Mouse (Mus musculus): ENCODE data around the gene Cd28.

Gene Cd28

DNA sequence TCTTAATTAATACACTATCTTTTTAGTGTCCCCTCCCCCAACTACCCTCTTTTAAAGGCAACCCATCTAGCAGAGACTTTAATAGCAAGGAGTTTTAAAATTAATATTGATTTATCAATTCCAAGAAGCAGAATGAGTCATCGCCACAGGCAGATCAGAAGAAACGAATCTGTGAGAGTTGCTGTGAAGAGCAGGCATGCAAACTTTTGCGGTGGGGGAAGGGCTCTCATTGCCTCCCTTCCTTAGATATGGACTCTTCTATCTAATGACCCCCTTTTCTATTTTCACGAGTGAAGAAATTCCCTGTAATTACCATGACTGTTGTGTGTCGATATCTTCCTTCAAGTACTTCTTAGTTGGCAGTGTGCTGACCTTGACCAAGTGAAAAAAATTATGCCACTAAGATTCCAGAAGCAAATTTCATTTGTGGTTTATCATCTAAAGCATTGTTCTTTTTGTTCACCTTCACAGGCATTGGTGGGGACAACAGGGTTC lies 32.8 kb downstream of the Cd28 start:
- peak in 1 of 2 experiments; percentile 68 for DNase-seq (ENCODE audit: inconsistent age in 2 of 2, low spot score in 1 of 2)

DNA sequence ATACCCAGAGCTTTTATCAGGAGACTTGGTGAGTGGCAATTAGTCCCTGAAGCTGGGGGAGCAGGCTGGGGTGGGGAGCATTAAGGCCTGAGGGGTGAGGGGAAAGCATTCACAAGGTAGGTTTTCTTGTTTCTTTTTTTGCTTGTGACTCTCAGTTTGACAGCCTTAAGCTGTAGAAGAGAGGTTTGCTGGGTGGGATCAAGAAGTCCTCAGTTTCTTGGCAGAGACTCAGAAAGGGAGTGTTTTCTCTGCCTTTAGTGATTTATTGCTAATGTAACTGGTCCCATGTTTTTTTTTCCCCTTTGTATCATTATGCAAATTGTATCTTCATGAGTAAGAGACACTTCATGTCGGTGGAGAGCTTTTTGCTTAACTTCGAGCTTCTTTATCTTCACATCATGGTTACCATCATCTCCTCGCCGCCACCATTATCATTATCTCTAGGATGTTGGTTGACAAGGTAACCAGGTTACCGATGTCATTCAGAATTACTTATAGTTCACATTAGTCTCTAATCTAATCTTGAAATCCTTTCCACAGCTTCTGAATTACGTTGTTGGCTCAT lies 33.7 kb downstream of the Cd28 start:
- no peak for DNase-seq (ENCODE audit: inconsistent age in 2 of 2, low spot score in 1 of 2)

DNA sequence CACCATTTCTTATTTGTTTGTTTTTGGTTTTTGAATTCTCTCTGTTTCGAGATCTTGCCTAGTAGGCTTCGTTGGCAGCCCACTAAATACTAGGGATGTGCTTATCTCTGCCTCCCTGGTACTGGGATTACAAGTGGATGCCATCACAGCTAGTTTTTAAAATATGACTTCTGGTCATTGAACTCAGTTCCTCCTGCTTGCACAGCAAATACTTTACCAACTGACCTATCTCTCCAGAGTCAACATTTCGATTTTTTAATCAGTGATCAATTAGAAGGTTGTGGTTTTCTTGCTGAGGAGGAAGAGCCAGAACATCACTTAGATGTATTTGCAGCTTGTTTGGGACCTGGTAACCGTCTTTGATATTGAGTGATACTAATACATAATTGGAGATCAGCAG lies 34.4 kb downstream of the Cd28 start:
- DNase-seq (ENCODE audit: inconsistent age in 2 of 2, low spot score in 1 of 2), result no peak

DNA sequence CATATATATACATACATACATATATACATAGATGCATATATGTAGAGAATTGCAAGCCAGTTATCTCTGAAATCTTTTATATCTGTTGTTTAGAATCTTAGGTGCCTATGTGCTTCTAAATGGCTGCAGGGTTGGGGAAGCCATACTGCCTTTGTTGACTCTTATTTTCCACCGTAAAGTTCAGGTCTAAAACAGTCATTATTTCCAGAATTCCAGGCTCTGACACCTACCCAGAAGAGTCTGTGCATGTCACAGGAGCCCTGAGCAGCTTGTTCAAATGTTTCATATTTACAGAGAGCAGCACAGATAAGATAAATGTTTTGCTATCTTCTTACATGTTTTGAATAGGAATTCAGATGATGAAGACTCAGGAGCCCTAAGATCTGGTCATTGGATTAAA lies 36.4 kb downstream of the Cd28 start:
- no peak for DNase-seq (ENCODE audit: inconsistent age in 2 of 2, low spot score in 1 of 2)

DNA sequence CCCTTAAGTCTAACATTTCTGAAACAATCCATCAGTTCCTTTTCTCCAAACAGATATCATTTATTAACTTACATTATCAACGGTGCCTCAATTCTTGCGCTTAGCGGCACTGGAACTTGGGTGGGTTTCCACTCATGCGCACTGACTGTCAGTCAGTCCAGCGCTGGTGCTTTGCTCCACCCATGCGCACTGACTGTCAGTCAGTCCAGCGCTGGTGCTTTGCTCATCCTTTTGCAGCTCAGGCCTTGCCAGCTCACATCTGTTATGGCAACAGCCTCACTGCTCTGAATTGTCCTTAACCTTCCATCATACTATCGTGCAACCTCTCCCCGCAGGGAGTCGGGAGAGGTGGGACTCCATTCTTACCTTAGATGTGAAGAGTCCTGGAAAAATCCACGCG lies 37.4 kb downstream of the Cd28 start:
- DNase-seq (ENCODE audit: inconsistent age in 2 of 2, low spot score in 1 of 2), result no peak

DNA sequence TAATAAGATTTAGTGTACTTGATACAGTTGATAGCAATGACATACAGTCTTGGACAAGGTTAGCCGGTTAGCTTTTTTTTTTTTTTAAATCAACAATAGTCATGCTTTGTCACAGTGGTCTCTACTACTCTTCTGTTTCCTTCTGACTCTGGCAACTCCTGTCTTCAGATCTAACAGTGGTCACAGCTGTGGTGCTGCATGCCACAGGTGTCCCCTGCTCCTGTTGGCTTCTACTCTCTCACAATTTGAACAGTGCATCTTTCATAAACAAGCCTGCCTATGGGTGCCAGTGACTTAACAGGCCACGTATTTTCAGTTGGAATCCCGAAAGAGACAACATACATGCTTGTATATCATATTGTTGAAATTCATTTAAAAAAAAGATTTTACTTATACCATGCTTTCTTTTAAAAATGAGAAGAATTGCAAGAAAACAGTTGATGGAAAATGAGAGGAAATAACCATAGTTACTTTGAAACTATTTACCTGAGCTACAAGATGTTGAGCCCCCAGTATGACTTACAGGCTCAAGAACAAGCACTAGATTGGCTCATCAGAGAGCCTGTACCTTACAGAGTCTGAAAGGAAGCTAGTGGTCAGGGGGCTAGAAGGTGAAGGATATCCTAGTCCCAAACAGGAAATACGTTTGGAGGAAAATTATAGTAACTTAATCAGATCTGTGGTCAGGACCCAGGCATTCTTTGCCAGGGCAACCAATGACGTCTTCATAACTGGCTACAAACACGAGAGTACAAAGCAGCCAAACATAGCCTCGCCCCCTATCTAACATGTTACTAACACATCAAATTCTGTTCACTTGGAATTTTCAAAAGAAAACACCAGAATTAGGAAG lies 39.0 kb downstream of the Cd28 start:
- no peak for DNase-seq (ENCODE audit: inconsistent age in 2 of 2, low spot score in 1 of 2)

DNA sequence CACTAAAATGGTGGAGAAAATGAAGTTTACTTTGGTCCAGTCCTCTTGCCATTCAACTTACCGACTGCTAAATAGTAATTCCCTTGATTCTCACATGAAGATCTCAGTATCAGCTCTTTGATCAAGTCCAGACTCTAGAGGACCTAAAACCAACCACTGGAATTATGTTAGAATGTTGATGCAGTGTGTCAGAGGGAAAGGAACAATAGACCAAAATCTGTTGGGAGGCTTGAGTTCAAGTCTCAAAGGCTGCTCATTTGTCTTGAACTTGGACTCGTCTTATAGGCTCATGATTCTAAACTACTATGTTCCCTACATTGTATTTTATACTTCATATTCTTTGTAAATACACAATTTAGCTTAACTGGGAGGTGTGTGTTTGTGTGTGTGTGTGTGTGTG lies 41.0 kb downstream of the Cd28 start:
- DNase-seq (ENCODE audit: inconsistent age in 2 of 2, low spot score in 1 of 2), result no peak

DNA sequence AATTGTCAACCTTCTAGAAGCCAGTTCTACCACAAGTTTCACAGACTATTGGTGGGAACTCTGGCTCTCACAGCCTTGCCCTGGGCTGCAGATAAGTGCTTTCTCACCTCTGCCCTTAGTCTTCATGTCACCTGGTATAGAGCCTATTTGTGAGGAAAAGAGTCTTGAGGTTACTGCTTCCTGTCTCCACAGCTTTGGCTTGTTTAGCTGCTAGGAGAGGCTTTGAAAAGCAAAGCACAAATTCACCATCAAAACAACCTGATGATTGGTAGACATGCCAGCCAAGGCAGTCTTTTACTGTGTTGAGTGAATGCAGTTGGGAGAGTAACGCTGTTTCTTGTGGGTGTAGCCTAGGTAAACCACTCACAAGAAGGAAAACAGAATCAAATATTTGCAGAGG lies 41.6 kb downstream of the Cd28 start:
- DNase-seq (ENCODE audit: inconsistent age in 2 of 2, low spot score in 1 of 2), result no peak

DNA sequence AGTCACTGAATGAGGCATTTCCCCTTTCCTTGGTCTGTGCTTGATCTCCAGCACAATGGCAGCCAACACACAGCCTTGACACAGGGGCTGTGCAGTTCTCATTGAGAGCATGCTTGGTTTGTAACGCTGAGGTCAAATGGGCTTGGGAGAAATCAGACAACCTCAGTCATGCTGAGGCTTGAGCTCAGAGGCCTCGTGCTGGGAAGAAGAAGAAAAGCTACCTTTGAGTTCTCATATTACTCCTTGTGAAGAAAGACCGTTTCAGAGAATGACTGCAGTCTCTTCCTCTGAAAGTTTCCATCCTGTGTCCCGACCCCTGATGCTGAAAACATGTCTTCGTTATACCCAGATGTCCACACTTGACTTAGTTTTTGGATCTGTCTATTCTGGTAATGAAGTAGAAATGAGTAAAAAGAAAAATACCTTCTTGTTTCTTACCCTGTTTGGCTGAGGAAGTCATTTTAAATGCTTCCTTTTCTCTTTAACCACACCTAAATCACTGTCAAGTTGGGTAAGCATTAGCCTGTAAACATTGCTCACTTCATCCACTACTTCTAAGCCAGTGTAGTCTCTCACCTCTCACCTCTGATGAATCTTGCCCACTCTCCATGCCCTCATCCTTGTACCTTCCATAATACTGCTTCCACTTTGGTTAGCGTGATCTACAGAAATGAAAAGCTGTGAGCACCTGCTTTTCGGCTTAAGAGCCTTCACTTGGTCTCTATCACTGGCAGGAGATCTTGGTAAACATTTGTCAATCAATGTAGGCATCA lies 43.1 kb downstream of the Cd28 start:
- DNase-seq (ENCODE audit: inconsistent age in 2 of 2, low spot score in 1 of 2), result no peak

DNA sequence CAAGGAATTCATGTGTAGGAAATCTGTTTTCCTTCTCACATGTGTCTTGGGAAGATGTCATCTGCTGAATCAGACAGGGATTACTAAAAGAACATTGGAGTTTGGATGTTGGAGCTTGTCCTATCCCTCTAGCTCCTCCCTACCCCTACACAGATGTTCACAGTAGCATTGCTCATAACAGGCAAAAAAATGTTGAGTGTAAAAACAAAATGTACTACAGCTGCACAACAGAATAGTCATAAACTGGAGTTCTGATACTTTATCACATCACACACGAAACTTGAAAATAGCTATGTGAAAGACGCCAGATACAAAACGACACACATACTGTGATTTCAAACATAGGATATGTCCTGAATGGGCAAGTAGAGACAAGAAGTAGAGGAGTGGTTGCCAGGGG lies 43.9 kb downstream of the Cd28 start:
- no peak for DNase-seq (ENCODE audit: inconsistent age in 2 of 2, low spot score in 1 of 2)

DNA sequence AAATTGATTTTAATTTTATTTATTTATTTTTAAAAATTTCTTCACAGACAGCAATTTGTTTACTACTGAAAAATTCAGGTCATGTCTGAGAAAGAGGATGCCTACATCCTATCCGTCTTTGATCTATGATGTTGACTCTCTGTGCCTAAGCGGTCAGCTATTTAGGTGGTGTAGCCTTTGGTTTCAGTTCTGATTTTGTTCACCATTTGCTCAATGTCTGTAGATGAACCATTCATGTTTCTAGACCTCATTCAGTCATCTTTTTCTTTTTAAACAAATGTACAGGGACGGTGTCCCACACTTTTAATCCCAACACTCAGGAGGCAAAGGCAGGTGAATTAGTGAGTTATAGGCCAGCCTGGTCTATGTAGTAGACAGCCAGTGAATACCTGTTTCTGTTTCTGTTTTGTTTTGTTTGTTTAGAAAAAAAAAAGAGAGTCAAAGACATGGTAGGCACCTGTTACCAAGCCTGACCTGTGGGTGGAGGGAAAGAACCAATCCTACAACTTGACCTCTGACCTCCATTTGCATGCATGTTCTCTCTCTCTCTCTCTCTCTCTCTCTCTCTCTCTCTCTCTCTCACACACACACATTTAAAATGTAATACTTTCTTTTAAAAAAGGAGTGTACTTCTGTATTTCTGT lies 45.0 kb downstream of the Cd28 start:
- DNase-seq (ENCODE audit: inconsistent age in 2 of 2, low spot score in 1 of 2), result no peak

DNA sequence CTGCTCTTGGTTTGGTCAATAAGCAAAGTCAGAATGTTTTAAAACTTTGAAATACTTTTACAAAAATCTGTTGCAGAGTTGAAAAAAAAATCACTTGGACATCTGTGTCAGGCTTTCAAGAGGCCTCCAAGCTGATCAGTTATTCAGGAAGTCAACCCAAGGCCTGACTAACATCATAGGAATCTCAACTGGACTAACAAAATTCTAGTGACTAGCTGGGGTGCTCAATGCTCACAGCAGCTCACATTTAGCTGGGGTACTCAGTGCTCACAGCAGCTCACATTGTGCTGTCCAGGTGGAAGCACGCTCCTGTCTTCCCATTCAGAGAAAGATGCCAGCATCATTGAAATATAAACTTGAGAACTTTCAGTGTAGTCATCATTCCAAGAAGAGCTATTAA lies 45.9 kb downstream of the Cd28 start:
- no peak for DNase-seq (ENCODE audit: inconsistent age in 2 of 2, low spot score in 1 of 2)

DNA sequence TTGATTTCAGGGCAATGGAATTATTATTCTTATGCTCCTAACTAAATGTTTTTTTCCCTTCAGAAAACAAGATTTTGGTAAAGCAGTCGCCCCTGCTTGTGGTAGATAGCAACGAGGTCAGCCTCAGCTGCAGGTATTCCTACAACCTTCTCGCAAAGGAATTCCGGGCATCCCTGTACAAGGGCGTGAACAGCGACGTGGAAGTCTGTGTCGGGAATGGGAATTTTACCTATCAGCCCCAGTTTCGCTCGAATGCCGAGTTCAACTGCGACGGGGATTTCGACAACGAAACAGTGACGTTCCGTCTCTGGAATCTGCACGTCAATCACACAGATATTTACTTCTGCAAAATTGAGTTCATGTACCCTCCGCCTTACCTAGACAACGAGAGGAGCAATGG lies 46.3 kb downstream of the Cd28 start:
- no peak for DNase-seq (ENCODE audit: inconsistent age in 2 of 2, low spot score in 1 of 2)

DNA sequence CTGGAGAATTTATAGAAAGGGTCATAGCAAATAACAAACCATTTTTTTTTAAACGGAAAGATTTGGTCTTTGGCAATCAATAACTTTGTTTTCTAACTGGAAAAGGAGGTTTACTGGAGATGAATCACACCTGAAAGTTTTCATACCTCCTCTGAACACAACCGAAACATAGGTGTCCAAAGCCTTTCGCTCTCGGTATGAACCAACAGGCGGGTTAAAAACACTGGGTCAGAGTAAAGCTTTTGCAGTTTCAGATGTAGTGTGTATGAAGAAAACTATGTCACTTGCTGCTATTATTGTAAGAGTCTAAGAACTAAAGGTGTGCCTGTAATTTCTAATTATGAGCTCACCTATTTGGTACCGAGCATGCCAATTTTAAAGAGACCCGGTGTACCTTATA lies 55.2 kb downstream of the Cd28 start:
- no peak for DNase-seq (ENCODE audit: inconsistent age in 2 of 2, low spot score in 1 of 2)

DNA sequence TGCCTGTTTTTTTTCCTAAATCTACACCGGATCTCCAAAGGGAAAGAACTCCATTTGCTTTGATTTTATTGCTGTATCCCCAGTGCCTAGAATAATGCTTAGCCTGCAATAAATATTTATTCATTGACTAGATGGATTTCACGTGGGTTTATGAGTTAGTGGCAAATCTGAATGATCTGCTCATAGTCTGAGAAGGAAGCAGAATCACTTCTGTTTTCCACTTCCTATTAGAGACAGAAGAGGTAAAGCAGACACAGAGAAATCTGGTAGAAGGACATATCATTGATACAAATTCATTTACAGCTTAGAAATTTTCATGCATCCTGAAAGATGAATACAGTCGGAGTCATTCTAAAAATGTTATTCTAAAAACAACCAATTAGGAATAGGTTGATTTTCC lies 56.6 kb downstream of the Cd28 start:
- no peak for DNase-seq (ENCODE audit: inconsistent age in 2 of 2, low spot score in 1 of 2)

DNA sequence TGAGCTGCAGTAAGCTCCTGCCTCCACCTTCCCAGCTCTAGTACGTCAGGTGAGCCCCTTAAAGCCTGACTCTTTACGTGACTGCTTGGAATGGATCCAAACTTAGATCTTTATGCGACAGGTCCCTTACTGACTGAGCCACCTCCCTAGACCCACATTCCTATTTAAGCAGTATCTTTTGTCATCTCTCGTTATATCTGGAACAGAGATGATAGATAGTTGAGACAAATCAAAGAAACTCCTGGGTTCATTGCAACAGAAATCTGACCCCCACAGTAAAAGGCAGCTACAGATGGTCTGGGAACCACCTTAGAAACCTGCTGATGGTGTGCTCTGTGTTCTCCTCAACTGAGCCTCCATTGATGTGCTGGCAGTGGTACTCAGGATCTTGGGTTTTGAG lies 59.6 kb downstream of the Cd28 start:
- DNase-seq (ENCODE audit: inconsistent age in 2 of 2, low spot score in 1 of 2), result no peak

DNA sequence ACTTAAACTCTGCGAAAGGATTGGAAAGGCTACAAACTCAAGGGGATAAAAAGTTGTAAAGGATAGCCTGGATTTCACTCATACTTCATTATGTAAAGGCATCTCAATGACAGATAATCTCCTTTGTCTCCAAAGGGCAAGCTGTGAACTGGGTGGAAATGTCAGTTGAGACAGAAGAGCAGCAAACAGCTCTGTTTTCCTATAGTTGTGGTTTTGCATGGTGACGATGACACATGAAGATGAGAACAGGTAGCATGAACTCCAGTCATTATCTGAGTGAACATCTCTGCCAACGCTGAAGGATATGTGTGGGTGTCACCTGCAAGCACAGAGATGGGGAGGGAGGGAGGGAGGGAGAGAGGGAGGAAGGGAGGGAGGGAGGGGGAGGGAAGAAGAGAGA lies 60.3 kb downstream of the Cd28 start:
- DNase-seq (ENCODE audit: inconsistent age in 2 of 2, low spot score in 1 of 2), result no peak

DNA sequence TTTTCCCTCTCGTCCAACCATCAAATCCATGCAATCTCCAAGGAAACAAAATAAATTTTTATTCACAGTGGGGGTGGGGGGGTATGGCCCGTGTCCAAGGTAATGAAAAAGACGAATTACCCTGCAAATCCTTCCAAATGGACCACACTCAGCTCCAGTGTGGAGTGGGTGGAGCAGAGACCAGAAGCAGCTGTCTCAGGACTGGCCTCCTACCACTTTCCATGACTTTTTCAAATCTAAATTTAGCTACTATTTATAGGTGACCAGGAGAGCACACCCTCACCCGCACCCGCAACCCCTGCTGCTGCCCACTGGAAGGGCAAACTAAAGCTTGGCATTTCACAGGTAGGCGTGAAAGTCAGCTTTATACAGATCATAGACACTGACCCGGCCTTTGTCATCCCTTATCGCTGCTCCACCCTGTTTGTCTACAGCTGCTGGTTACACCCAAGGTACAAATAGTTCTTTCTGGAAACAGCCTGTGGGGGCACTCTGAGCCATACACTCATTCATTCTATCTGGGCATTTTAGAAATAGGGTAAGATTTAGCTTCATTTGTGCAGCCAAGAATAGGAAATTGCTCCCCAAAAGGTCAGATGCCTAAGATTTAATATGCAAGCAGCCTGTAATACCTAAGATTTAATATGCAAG lies 62.0 kb downstream of the Cd28 start:
- no peak for DNase-seq (ENCODE audit: inconsistent age in 2 of 2, low spot score in 1 of 2)

DNA sequence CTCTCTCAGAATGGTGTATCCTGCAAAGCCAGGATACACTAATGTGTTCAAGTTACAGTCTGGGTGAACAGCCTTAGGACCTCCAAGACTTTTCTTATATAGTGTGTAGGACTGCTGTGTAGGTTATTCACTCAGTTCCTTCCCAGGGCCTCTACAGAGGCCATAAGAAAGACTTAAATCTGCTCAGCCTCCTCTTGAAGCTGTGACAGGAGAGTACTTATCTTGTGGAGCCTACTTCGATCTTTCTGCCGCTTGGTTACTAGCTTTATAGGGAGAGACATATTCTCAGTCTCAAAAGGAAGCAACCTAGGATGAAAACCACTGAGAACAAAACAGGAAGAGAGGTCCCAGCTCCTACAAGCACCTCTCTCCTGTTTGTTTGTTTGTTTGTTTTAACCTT lies 62.6 kb downstream of the Cd28 start:
- no peak for DNase-seq (ENCODE audit: inconsistent age in 2 of 2, low spot score in 1 of 2)

DNA sequence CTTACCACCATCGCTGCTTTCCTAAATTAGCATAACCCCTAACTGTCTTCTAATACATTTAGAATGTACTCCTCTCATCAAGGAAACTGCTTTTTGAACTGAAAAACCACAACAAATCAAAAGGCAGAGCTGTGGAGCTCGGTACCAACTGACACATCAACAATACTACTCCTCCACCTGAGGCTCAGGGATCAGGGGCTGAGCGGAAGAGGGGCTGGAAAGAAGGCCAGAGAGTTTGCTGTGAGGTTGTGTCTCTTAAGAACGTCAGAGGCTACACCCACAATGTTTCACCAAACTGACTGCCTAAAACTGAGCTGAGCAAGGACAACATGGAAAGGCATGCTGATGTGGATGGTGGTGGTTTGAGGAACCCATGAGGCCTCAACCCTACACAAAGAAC lies 65.1 kb downstream of the Cd28 start:
- DNase-seq (ENCODE audit: inconsistent age in 2 of 2, low spot score in 1 of 2), result no peak

DNA sequence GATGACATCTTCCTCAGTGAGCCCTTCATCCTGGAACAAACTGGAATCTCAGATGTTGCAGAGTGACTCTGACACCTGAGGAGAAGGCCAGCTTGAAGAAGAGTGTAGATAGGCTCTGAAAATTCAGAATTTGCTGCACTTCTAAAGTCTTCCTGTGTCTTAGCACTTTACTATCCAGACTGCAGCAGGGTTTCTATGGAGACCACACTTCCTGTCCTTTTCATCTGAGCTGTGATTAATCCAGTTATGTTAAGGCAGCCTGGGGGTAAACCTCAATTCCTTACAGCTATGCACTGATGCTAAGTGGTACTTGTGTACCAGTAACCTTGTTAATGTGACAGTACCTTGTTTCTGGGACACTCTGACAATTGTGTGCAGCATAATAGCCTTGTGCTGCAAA lies 77.1 kb downstream of the Cd28 start:
- no peak for DNase-seq (ENCODE audit: inconsistent age in 2 of 2, low spot score in 1 of 2)
